Mouse (Mus musculus) E14TG2a.4 (cell line): ENCODE results near the gene Cenpx.

ENCODE experiments used
- CTCF ChIP-seq: conservative IDR thresholded peaks from 2 replicates; pipeline ENCODE4 v1.5.1; 2014; ENCODE audit warnings: low read length
- NANOG ChIP-seq: IDR thresholded peaks from 2 replicates; pipeline ENCODE4 v1.6.1; 2014; ENCODE audit warnings: borderline replicate concordance, low read length, mixed read lengths

DNA sequence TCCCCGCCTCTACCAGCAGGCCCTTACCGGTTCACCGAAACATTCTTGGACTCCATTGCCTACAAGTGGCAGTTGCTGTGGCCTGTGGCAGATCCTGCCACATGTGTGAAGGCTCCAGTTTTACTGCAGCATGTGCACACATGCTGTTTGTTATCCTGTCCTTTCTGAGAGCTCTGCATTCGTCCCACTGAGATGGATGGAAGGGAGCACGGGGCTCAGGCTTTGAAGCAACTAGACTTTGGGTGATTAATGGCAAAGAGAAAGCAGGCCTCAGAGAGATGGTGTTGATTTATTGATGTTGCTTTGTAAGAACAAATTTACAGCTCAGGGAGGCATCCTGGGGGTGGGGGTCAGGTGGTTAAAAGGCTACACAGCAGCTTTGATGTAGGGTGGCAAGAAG, 2.9 kb downstream of the Cenpx start:
- no peak for TF ChIP-seq CTCF
- no peak for TF ChIP-seq NANOG
